In genomic region chr9:33180066-33180465, GRCm38 (mm10) we compare ENCODE assay signal across 27 mouse cellular contexts.
"Had no signal": no experiment of that assay in that cellular context is flagged by ENCODE, and none has a peak within 500 bp of the region (broad histone marks: within the 10 kb centered on the region; RNA-seq: fewer than 3 reads in every experiment).

No protein-coding gene starts in this region.

- H3K36me3 ChIP-seq: heart, embryonic 10.5 days; heart, embryonic 12.5 days; hindbrain, embryonic 10.5 days; hindbrain, embryonic 12.5 days; intestine, embryonic 15.5 days; limb, embryonic 10.5 days; limb, embryonic 12.5 days; liver, embryonic 13.5 days; liver, embryonic 15.5 days had no signal

- H3K4me3 ChIP-seq: gastrocnemius, adult 2 months; heart, embryonic 10.5 days; heart, embryonic 12.5 days; hindbrain, embryonic 10.5 days; hindbrain, embryonic 12.5 days; intestine, embryonic 15.5 days; layer of hippocampus, adult 2 months; left cerebral cortex, adult 2 months; limb, embryonic 10.5 days; limb, embryonic 12.5 days; liver, embryonic 13.5 days; liver, embryonic 15.5 days had no signal

- H3K4me1 ChIP-seq: heart, embryonic 10.5 days; heart, embryonic 12.5 days; hindbrain, embryonic 10.5 days; hindbrain, embryonic 12.5 days; intestine, embryonic 15.5 days; limb, embryonic 10.5 days; limb, embryonic 12.5 days; liver, embryonic 13.5 days; liver, embryonic 15.5 days had no signal

- H3K9me3 ChIP-seq: heart, embryonic 10.5 days; heart, embryonic 12.5 days; hindbrain, embryonic 10.5 days; hindbrain, embryonic 12.5 days; intestine, embryonic 15.5 days; limb, embryonic 10.5 days; limb, embryonic 12.5 days; liver, embryonic 13.5 days; liver, embryonic 15.5 days had no signal

- DNase-seq: gastrocnemius, adult 2 months; gastrocnemius, postnatal 10 days; gastrocnemius, postnatal 25 days; heart, adult 18-20 months; heart, postnatal 10 days; heart, postnatal 4 days; kidney, adult 18-20 months; kidney, adult 8-10 months; kidney, postnatal 10 days; kidney, postnatal 25 days; kidney, postnatal 4 days; liver; liver, embryonic 13.5 days had no signal

- H3K4me2 ChIP-seq: heart, embryonic 12.5 days; hindbrain, embryonic 12.5 days; hindbrain, embryonic 14.5 days; intestine, embryonic 15.5 days; limb, embryonic 12.5 days; liver, embryonic 11.5 days; liver, embryonic 13.5 days; liver, embryonic 15.5 days had no signal

- ATAC-seq: inflammation-experienced regulatory T-cells, adult 6 months; intestine, embryonic 15.5 days; intestine, postnatal 0 days had no signal

- H3K9ac ChIP-seq: heart, embryonic 12.5 days; hindbrain, embryonic 12.5 days; hindbrain, embryonic 14.5 days; intestine, embryonic 15.5 days; limb, embryonic 12.5 days; liver, embryonic 13.5 days; liver, embryonic 15.5 days had no signal

- H3K27me3 ChIP-seq: heart, embryonic 12.5 days; hindbrain, embryonic 12.5 days; intestine, embryonic 15.5 days; limb, embryonic 12.5 days; liver, embryonic 13.5 days; liver, embryonic 15.5 days had no signal

- H3K27ac ChIP-seq: gastrocnemius, adult 2 months; heart, embryonic 10.5 days; hindbrain, embryonic 10.5 days; hindbrain, embryonic 12.5 days; hindbrain, embryonic 14.5 days; intestine, embryonic 15.5 days; layer of hippocampus, adult 2 months; left cerebral cortex, adult 2 months; limb, embryonic 10.5 days; limb, embryonic 12.5 days; liver, embryonic 13.5 days; liver, embryonic 15.5 days had no signal
